Mouse (Mus musculus) erythroblast, embryonic 14.5 days (primary cell): ENCODE data around the gene Casp9.

ENCODE experiments used
- GATA1 ChIP-seq: IDR thresholded peaks from 2 replicates; pipeline ENCODE4 v1.6.1; 2012; ENCODE audit warnings: low read length, inconsistent platforms, mixed read lengths
- TAL1 ChIP-seq: IDR thresholded peaks from 3 replicates; pipeline ENCODE4 v1.6.1; 2012; ENCODE audit warnings: low read length, inconsistent platforms, mixed read lengths

DNA sequence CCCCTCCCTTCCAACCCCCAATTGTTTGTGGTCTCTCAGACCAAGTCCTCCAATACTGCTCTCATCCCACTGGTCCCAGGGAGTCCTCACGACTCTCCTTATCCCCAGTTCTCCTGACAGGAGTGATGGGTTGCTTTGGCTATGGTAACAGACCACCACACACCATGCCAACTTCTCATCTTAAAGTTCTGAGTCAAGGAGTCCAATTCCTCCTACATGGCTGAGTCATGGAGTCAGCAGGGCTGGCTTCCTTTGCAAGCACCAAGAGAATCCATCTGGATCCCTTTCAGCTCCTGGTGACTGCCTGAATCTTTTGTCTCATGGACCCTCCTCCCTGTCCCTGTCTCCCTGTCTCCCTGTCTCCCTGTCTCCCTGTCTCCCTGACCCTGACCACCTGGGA is 40.5 kb downstream of the Casp9 start:
- TF ChIP-seq TAL1 (no peak), GATA1 (no peak)
